Mouse (Mus musculus): ENCODE results near the gene Gm28729. TPM values are rescaled to one million over a fixed set of nuclear protein-coding genes. Genes with fewer than 3 reads are reported as not detected.

The Gm28729 gene
- total RNA-seq (2021), result not detected
- long read RNA-seq, experiment 1, result 0 reads
- long read RNA-seq, experiment 2, result 0 reads

GRCm38 (mm10) chr9:96524972-96525506 is at the start of gene Gm28729:
Gm28729 (minus strand) TSS chr9:96525264.
- TF ChIP-seq CTCF (IDR thresholded peaks at IDR 0.05), result no peak
- Histone ChIP-seq H3K4me3 (peak within 1 kb of the TSS; percentile 35; the same call in 1 of the 2 replicates), H3K27ac (no peak within 1 kb of the TSS)
- peak; percentile 39 for DNase-seq
- intact Hi-C loops (cut with DNase I), result no loop called here

GRCm38 (mm10) chr9:96573252-96573651 is 48.2 kb upstream of the Gm28729 start:
- peak; percentile 99 for TF ChIP-seq CTCF (IDR thresholded peaks at IDR 0.05)
- intact Hi-C loops (cut with DNase I), result loop anchor here (1.0 to 5.0 kb wide), 2 partner anchors 99 to 245 kb away; no protein-coding TSS in a partner anchor
- DNase-seq, result no peak
- H3K27ac ChIP-seq, result no peak overlapping the region
- no peak overlapping the region for H3K4me3 ChIP-seq

- DNase-seq, result no peak
- TF ChIP-seq CTCF (IDR thresholded peaks at IDR 0.05), result no peak
- intact Hi-C loops (cut with DNase I), result loop anchor here (1.0 to 5.0 kb wide), 2 partner anchors 100 to 246 kb away; no protein-coding TSS in a partner anchor
- no peak overlapping the region for H3K27ac ChIP-seq
- H3K4me3 ChIP-seq, result no peak overlapping the region
Observed at GRCm38 (mm10) chr9:96572754-96573153, 47.7 kb upstream of the Gm28729 start.

- TF ChIP-seq CTCF (IDR thresholded peaks at IDR 0.05), result no peak
- no peak for DNase-seq
- no peak overlapping the region for H3K27ac ChIP-seq
- intact Hi-C loops (cut with DNase I), result no loop called here
- H3K4me3 ChIP-seq, result no peak overlapping the region
Observed at GRCm38 (mm10) chr9:96566470-96566996, 41.5 kb upstream of the Gm28729 start.

- H3K4me3 ChIP-seq, result no peak overlapping the region
- DNase-seq, result no peak
- intact Hi-C loops (cut with DNase I), result no loop called here
- TF ChIP-seq CTCF (IDR thresholded peaks at IDR 0.05), result peak; percentile 26; the same call in 1 of the 2 replicates
- no peak overlapping the region for H3K27ac ChIP-seq
Observed at GRCm38 (mm10) chr9:96563501-96563900, 38.4 kb upstream of the Gm28729 start.

GRCm38 (mm10) chr9:96559148-96559547 is 34.1 kb upstream of the Gm28729 start:
- intact Hi-C loops (cut with DNase I), result no loop called here
- no peak for TF ChIP-seq CTCF (IDR thresholded peaks at IDR 0.05)
- no peak for DNase-seq

GRCm38 (mm10) chr9:96558594-96558993 is 33.5 kb upstream of the Gm28729 start:
- no peak for DNase-seq
- H3K27ac ChIP-seq, result no peak overlapping the region

More at GRCm38 (mm10) chr9:96559148-96559547, 34.1 kb upstream of the Gm28729 start:
- Histone ChIP-seq H3K27ac (no peak overlapping the region), H3K4me3 (no peak overlapping the region)

GRCm38 (mm10) chr9:96554095-96554494 is 29.0 kb upstream of the Gm28729 start:
- Histone ChIP-seq H3K4me3 (no peak overlapping the region), H3K27ac (no peak overlapping the region)
- TF ChIP-seq CTCF (IDR thresholded peaks at IDR 0.05), result peak; percentile 27; the same call in 1 of the 2 replicates
- DNase-seq, result no peak
- intact Hi-C loops (cut with DNase I), result no loop called here

More at GRCm38 (mm10) chr9:96558594-96558993, 33.5 kb upstream of the Gm28729 start:
- TF ChIP-seq CTCF (IDR thresholded peaks at IDR 0.05), result no peak
- no peak overlapping the region for H3K4me3 ChIP-seq
- intact Hi-C loops (cut with DNase I), result no loop called here

- H3K4me3 ChIP-seq, result no peak overlapping the region
- no peak overlapping the region for H3K27ac ChIP-seq
- intact Hi-C loops (cut with DNase I), result no loop called here
- no peak for DNase-seq
- TF ChIP-seq CTCF (IDR thresholded peaks at IDR 0.05), result no peak
Observed at GRCm38 (mm10) chr9:96545410-96545809, 20.3 kb upstream of the Gm28729 start.

- peak overlapping the region; percentile 74 for H3K27ac ChIP-seq
- TF ChIP-seq CTCF (IDR thresholded peaks at IDR 0.05), result peak; percentile 59
- intact Hi-C loops (cut with DNase I), result no loop called here
- peak; percentile 78 for DNase-seq
- peak overlapping the region; percentile 64 for H3K4me3 ChIP-seq
Observed at GRCm38 (mm10) chr9:96543643-96544640, 18.9 kb upstream of the Gm28729 start.

GRCm38 (mm10) chr9:96538916-96539315 is 13.9 kb upstream of the Gm28729 start:
- DNase-seq, result peak; percentile 51
- intact Hi-C loops (cut with DNase I), result no loop called here
- Histone ChIP-seq H3K27ac (peak overlapping the region; percentile 49; the same call in 1 of the 2 replicates), H3K4me3 (no peak overlapping the region)
- no peak for TF ChIP-seq CTCF (IDR thresholded peaks at IDR 0.05)

GRCm38 (mm10) chr9:96537615-96537919 is 12.5 kb upstream of the Gm28729 start:
- no peak for DNase-seq
- Histone ChIP-seq H3K4me3 (peak overlapping the region; percentile 70; the same call in 1 of the 2 replicates), H3K27ac (no peak overlapping the region)
- TF ChIP-seq CTCF (IDR thresholded peaks at IDR 0.05), result no peak
- intact Hi-C loops (cut with DNase I), result no loop called here
